Mouse (Mus musculus) activated CD4-positive, CD25-positive, alpha-beta regulatory T cell, adult 4 months (primary cell): ENCODE measurements around the gene Kifc5b. TPM values are rescaled to one million over a fixed set of nuclear protein-coding genes. Genes with fewer than 3 reads are reported as not detected.
A peak's percentile ranks its signal among the peaks of the same experiment; 100 is the strongest.
"Not testable (repeated sequence)": the region's sequence is repeated elsewhere in the genome, so short reads cannot be mapped to it uniquely, and the experiment has no call there.

Source experiments
- ATAC-seq: one replicate; pipeline ENCODE4 v1.8.0; 2017
- polyA plus RNA-seq, 2 experiments: library from polyadenylated mRNA; unstranded; fragments of 100-300 nt; shearing (Covaris generic); gene quantifications; one replicate each; pipeline ENCODE4 v1.2.1; 2017

The Kifc5b gene
- polyA plus RNA-seq, 2 experiments from 2014 or later: 2.0 to 4.5 TPM

DNA sequence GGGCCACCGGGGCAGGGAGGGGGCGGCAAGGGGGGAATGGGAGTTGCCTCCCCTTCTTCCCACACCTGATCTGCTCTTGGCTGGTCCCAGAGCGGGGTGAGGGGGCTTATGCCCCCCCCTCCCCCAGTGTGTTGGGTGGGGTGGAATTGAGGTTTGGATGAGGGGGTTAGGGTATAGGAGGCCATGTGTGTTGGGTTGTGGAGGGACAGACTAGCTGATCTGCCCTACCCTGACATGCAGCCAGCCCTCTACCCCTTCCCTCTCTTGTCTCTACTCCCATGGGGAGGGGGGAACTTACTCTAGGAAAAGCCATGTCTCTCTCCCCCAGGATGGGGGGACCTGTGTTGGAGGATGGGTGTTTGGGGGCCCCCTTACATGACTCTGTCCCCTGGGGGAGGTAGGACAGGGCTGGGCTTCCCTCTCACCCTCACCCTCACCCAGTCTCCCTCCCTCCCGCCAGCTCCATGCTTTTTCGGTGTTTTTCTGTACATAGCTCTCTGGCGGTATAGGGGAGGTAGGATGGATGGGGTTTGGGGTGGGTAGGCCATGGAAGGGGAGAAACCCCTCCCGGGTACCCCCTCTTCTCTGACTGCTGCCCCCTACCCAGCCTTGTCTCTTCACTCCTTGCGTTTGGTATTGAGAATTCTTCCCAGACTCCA is 54.5 kb downstream of the Kifc5b start:
- no peak for ATAC-seq

GRCm38 (mm10) chr17:26972107-26972506 is 55.2 kb downstream of the Kifc5b start:
- no peak for ATAC-seq

DNA sequence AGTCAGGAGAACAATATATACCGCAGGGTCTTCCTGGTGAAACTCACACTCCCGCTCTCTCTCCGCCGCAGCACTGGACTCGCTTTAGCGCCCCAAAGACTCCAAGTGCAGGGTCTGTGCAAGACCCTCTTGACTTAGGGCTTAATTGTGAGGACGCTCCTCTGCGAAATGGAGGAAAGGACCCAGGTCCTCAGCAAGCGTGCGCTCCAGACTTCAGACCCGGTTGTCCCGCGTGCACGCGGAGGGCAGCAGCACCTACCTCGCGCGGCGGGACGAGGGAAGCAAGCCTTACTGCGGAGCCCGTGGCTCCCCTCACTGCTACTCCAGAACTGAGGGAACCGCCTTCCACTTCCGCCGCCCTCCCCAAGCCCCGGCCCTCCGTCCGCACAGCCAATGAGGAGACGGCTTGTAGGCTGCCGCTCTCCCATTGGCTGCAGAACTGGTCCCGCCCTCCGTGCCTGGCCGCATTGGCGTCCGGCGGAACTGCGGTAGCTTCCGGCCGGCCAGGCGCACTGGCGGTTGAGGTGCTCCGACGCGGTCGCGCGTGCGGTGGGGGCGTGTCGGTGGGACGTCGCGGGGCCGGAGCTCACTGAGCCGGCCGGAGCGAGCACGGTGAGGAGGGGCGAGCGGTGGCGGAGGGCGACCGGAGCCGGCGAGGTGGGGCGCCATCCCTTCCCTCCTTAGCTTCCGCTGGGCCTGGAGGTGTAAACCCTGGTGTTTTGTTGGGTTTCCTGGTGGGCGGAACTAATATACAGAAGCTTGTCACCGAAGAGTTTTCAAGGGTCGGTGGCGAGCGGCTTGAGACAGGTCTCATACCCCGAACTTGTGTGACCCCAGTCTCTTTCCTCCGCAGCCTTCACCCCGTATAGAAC is 56.0 kb downstream of the Kifc5b start, which contains the start of gene Zbtb9:
Zbtb9 (plus strand) TSS at position 465 of the 872 bp plus-strand sequence.
- ATAC-seq: peak; percentile 98

- no peak for ATAC-seq
Measured at GRCm38 (mm10) chr17:26974547-26974946, 57.7 kb downstream of the Kifc5b start.

- no peak for ATAC-seq
Measured at GRCm38 (mm10) chr17:26975415-26975814, 58.5 kb downstream of the Kifc5b start.

- not testable (repeated sequence) for ATAC-seq
Measured at GRCm38 (mm10) chr17:26977354-26977753, 60.5 kb downstream of the Kifc5b start.

DNA sequence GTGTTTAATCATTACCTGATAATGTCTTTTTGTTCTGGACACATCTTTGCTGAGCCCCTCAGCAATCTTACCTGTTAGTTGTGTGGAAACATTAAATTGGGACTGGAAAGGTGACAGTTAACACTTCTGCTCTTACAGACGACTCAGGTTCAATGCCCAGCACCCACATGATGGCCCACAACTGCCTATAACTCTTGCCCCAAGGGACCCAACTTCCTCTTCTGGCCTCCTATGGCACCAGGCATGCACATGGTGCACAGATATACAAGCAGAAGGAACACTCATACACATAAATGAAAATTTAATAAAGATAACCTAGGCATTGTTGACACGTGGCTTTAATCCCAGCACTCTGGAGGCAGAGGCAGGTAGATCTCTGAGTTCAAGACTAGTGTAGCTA is 62.5 kb downstream of the Kifc5b start:
- no peak for ATAC-seq

- ATAC-seq: peak; percentile 59
Measured at GRCm38 (mm10) chr17:26981050-26981449, 64.2 kb downstream of the Kifc5b start.

Other genes with a start within 250 kb of the Kifc5b start
- gene Crebrf, start 201.4 kb upstream of the Kifc5b start, polyA plus RNA-seq: 10 to 100 TPM; 31.2 to 37.5 TPM
- 10 to 100 TPM; 32.6 to 41.1 TPM for gene Bnip1, start 136.0 kb upstream of the Kifc5b start, polyA plus RNA-seq
- not detected for gene Nkx2-5, start 72.1 kb upstream of the Kifc5b start, polyA plus RNA-seq
- gene Phf1, start 16.0 kb downstream of the Kifc5b start, polyA plus RNA-seq: 10 to 100 TPM; 10.4 to 13.5 TPM
- gene Cuta, start 22.5 kb downstream of the Kifc5b start, polyA plus RNA-seq: 100 to 1,000 TPM; 147 to 198 TPM
- gene Syngap1, start 24.2 kb downstream of the Kifc5b start, polyA plus RNA-seq: not detected
- 1 to 10 TPM; 8.6 to 9.8 TPM for gene Zbtb9, start 56.1 kb downstream of the Kifc5b start, polyA plus RNA-seq
- gene Bak1, start 111.9 kb downstream of the Kifc5b start, polyA plus RNA-seq: 10 to 100 TPM in 1 of 2 experiments, 1 to 10 TPM in 1; 9.8 to 17.6 TPM
- gene Itpr3, start 140.2 kb downstream of the Kifc5b start, polyA plus RNA-seq: 1 to 10 TPM; 5.8 to 6.4 TPM
- gene Uqcc2, start 216.8 kb downstream of the Kifc5b start, polyA plus RNA-seq: 100 to 1,000 TPM; 133 to 145 TPM